Mouse (Mus musculus) lung, embryonic 16.5 days (tissue): Measurements from ENCODE around the gene Msantd3. TPM values are rescaled to one million over a fixed set of nuclear protein-coding genes. Genes with fewer than 3 reads are reported as not detected.

Source experiments
- polyA plus RNA-seq: library from polyadenylated mRNA; unstranded; fragments of >200 nt; fragmentation: Nextera tagmentation; extraction: Ambion mirVana; gene quantifications from 2 replicates; pipeline ENCODE4 v1.2.1, GENCODE M21; 2015

Msantd3 gene
- polyA plus RNA-seq, 1 experiment from 2014 or later, result 22.4 TPM

Other genes starting within 250 kb of the Msantd3 start
- gene Tex10, start 66.5 kb upstream of the Msantd3 start, polyA plus RNA-seq, result 44.8 and 46.2 TPM in 2 replicates
- gene Tmeff1, start 45.2 kb downstream of the Msantd3 start, polyA plus RNA-seq, result 7.6 and 11.5 TPM in 2 replicates
- gene Cavin4, start 123.6 kb downstream of the Msantd3 start, polyA plus RNA-seq, result 1.6 and 3.1 TPM in 2 replicates